In the genomic region with DNA sequence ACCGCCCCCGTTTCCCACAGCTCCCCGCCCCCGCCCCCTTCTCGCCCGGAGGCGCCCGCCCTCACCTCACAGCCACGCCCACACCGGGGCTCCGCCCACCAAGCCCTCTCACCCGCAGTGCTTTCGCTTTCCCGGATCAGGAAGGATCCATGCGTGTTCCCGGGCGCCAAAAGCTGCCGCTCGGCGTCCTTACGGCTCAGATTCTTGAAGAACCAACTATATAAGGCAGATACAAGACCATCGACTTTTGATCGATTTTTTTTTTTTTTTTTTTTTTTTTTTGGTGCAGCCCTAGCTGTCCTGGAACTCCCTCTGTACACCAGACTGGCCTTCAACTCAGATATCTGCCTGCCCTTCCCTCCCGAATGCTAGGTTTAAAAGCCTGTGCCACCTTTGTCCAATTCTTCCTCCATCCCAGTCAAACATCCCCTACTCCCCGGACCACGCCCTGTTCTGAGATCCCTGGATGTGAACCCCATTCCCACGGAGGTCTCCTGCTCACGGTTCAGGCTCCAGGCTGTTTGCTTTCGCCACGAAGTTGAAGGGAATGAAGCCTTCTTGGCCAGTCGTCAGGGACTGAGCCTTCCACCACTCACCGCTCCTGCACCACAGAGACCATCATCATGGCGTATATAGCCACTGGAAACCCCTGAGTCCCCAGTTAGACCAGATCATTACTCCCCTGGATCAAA, we compare ENCODE assay signal across 8 mouse cellular contexts. TPM values are rescaled to one million over a fixed set of nuclear protein-coding genes. Genes with fewer than 3 reads are reported as not detected.
A peak's percentile ranks its signal among the peaks of the same experiment; 100 is the strongest.
DNase-seq lines count a peak whose midpoint lies in the region; ATAC-seq and TF ChIP-seq lines count a peak whose summit lies in the region.

No protein-coding gene starts in this region.

- WGBS in heart, embryonic 13.5 days = 6% methylated on average over 33 of the region's 33 CpGs
- 9% methylated on average over 32 of the region's 33 CpGs for WGBS in liver, embryonic 11.5 days

- peak overlapping the region; percentile 60 for H3K27ac ChIP-seq in heart, embryonic 13.5 days (replicated peaks)
- H3K27ac ChIP-seq in liver, embryonic 11.5 days (ENCODE audit: low read depth, low read length) = peak overlapping the region; percentile 64

- H3K4me2 ChIP-seq in heart, embryonic 13.5 days = peak overlapping the region; percentile 98
- peak overlapping the region; percentile 78 for H3K4me2 ChIP-seq in liver, embryonic 11.5 days
- peak overlapping the region; percentile 87 for H3K4me2 ChIP-seq in myocyte (ENCODE audit: low read depth)

- TF ChIP-seq POLR2A in myocyte (IDR thresholded peaks at IDR 0.05; ENCODE audit: insufficient read length, low read depth) = peak; percentile 81

- DNase-seq in CD4-positive helper T cell, adult 2 months (ENCODE audit: low read depth, low spot score) = peak; percentile 87
- DNase-seq in c-Kit-negative CD71-positive TER-119-positive erythroid progenitor cells, embryonic 14.5 days (ENCODE audit: low read depth, low spot score) = peak; percentile 78
- DNase-seq in fat pad, adult 2 months (ENCODE audit: extremely low read depth, low read depth, low spot score) = peak; percentile 19
- DNase-seq in kidney, postnatal 10 days = peak; percentile 97
- DNase-seq in liver, embryonic 11.5 days (ENCODE audit: low spot score) = peak; percentile 90
- DNase-seq in spleen, postnatal 4 days (ENCODE audit: low spot score in 2 of 2) = peak; percentile 91 to 95

- H3K9ac ChIP-seq in heart, embryonic 13.5 days = peak overlapping the region; percentile 85
- peak overlapping the region; percentile 37 for H3K9ac ChIP-seq in liver, embryonic 11.5 days (ENCODE audit: low read depth, low read length)

- H3K9me3 ChIP-seq in heart, embryonic 13.5 days = no peaks in the 10 kb centered on the region
- H3K9me3 ChIP-seq in liver, embryonic 11.5 days (ENCODE audit: control insufficient read depth, low read length) = no peaks in the 10 kb centered on the region

- no peaks in the 10 kb centered on the region for H3K79me2 ChIP-seq in myocyte (ENCODE audit: control insufficient read depth, insufficient read depth)

- no peaks in the 10 kb centered on the region for H3K27me3 ChIP-seq in heart, embryonic 13.5 days (replicated peaks)
- H3K27me3 ChIP-seq in liver, embryonic 11.5 days (replicated peaks; ENCODE audit: control insufficient read depth, insufficient read depth, low read length) = 0 out of 2 replicates have a peak, but pooled peaks cover 3% of the 10 kb centered on the region
- no peaks in the 10 kb centered on the region for H3K27me3 ChIP-seq in myocyte (ENCODE audit: control insufficient read depth, insufficient read depth, insufficient read length)

- peak overlapping the region; percentile 62 for H3K4me3 ChIP-seq in heart, embryonic 13.5 days
- H3K4me3 ChIP-seq in liver, embryonic 11.5 days (ENCODE audit: low read depth, low read length) = peak overlapping the region; percentile 39
- H3K4me3 ChIP-seq in myocyte = peak overlapping the region; percentile 50

- ATAC-seq in heart, embryonic 13.5 days (ENCODE audit: extremely low read depth, insufficient number of reproducible peaks, low FRiP score, low TSS enrichment) = peak; percentile 83
- ATAC-seq in liver, embryonic 11.5 days (replicated peaks; ENCODE audit: low FRiP score) = peak; percentile 75

- H3K4me1 ChIP-seq in heart, embryonic 13.5 days = peaks cover 25% of the 10 kb centered on the region
- H3K4me1 ChIP-seq in liver, embryonic 11.5 days (replicated peaks; ENCODE audit: control insufficient read depth, insufficient read depth, low read length) = peaks cover 16% of the 10 kb centered on the region

- no peak overlapping the region for H3ac ChIP-seq in myocyte (ENCODE audit: control insufficient read depth, insufficient read length)

- no peaks in the 10 kb centered on the region for H3K36me3 ChIP-seq in heart, embryonic 13.5 days
- no peaks in the 10 kb centered on the region for H3K36me3 ChIP-seq in liver, embryonic 11.5 days (ENCODE audit: control insufficient read depth, insufficient read depth, low read length)
- no peaks in the 10 kb centered on the region for H3K36me3 ChIP-seq in myocyte (ENCODE audit: control insufficient read depth, insufficient read depth)

TF ChIP-seq in myocyte, 11 proteins besides CTCF, POLR2A, EP300 and RAD21:
- TF ChIP-seq POLR2AphosphoS2 (IDR thresholded peaks at IDR 0.05; ENCODE audit: insufficient read length, low read depth) = peak; percentile 83
- no peak for TF ChIP-seq CEBPB (IDR thresholded peaks at IDR 0.05; ENCODE audit: insufficient read depth, poor library complexity, severe bottlenecking)

RNA-seq across cellular contexts. Expression of a gene that starts 14.2 kb away (rescaled TPM):
- polyA plus RNA-seq in heart, embryonic 13.5 days (2015; fragmentation: Nextera tagmentation; extraction: Ambion mirVana) = 127 and 141 TPM in 2 replicates
- polyA plus RNA-seq in liver, embryonic 11.5 days (2014; fragmentation: Nextera tagmentation; extraction: Ambion mirVana) = 215 and 223 TPM in 2 replicates
- polyA plus RNA-seq in myocyte (2012; fragmentation: generic; extraction: Trizol) = 50.4 TPM

RNA-seq across cellular contexts. Expression of a gene that starts 16.8 kb away (rescaled TPM):
- polyA plus RNA-seq in heart, embryonic 13.5 days (2015; fragmentation: Nextera tagmentation; extraction: Ambion mirVana) = 2.8 and 7.0 TPM in 2 replicates
- 5.5 and 6.0 TPM in 2 replicates for polyA plus RNA-seq in liver, embryonic 11.5 days (2014; fragmentation: Nextera tagmentation; extraction: Ambion mirVana)
- 2.1 TPM for polyA plus RNA-seq in myocyte (2012; fragmentation: generic; extraction: Trizol)

RNA-seq across cellular contexts. Expression of a gene that starts 21.7 kb away (rescaled TPM):
- 4.7 and 7.3 TPM in 2 replicates for polyA plus RNA-seq in heart, embryonic 13.5 days (2015; fragmentation: Nextera tagmentation; extraction: Ambion mirVana)
- polyA plus RNA-seq in liver, embryonic 11.5 days (2014; fragmentation: Nextera tagmentation; extraction: Ambion mirVana) = 9.2 and 9.3 TPM in 2 replicates
- 0.10 TPM for polyA plus RNA-seq in myocyte (2012; fragmentation: generic; extraction: Trizol)

RNA-seq across cellular contexts. Expression of a gene that starts 43.3 kb away (rescaled TPM):
- 383 and 399 TPM in 2 replicates for polyA plus RNA-seq in heart, embryonic 13.5 days (2015; fragmentation: Nextera tagmentation; extraction: Ambion mirVana)
- 388 and 395 TPM in 2 replicates for polyA plus RNA-seq in liver, embryonic 11.5 days (2014; fragmentation: Nextera tagmentation; extraction: Ambion mirVana)
- polyA plus RNA-seq in myocyte (2012; fragmentation: generic; extraction: Trizol) = 41.6 TPM

RNA-seq across cellular contexts. Expression of a gene that starts 43.8 kb away (rescaled TPM):
- 169 and 189 TPM in 2 replicates for polyA plus RNA-seq in heart, embryonic 13.5 days (2015; fragmentation: Nextera tagmentation; extraction: Ambion mirVana)
- 329 and 341 TPM in 2 replicates for polyA plus RNA-seq in liver, embryonic 11.5 days (2014; fragmentation: Nextera tagmentation; extraction: Ambion mirVana)
- 358 TPM for polyA plus RNA-seq in myocyte (2012; fragmentation: generic; extraction: Trizol)

Comparison
In these comparisons a context has a peak if more than half of its experiments do, and no peak if none do; other contexts are left out.
1. Peak in every context shown above with its lines: DNase-seq, ATAC-seq, H3K4me3 ChIP-seq and H3K27ac ChIP-seq.
2. DNase-seq: peak in every context shown above with its lines; median percentile 97 in kidney, postnatal 10 days; 93 in spleen, postnatal 4 days; 90 in liver, embryonic 11.5 days; 87 in CD4-positive helper T cell, adult 2 months; 78 in c-Kit-negative CD71-positive TER-119-positive erythroid progenitor cells, embryonic 14.5 days; 19 in fat pad, adult 2 months.